Mouse (Mus musculus): ENCODE data around the gene Racgap1. TPM values are rescaled to one million over a fixed set of nuclear protein-coding genes. Genes with fewer than 3 reads are reported as not detected.

The Racgap1 gene
- polyA plus RNA-seq, 1 experiment from 2014 or later = 138 TPM

- no peak overlapping the region for H3K27ac ChIP-seq
- no peak overlapping the region for H3K4me3 ChIP-seq
- peaks cover 23% of the 10 kb centered on the region for H3K4me1 ChIP-seq
- H3K27me3 ChIP-seq (ENCODE audit: low read depth, poor library complexity, severe bottlenecking) = peaks cover 100% of the 10 kb centered on the region
- no peaks in the 10 kb centered on the region for H3K36me3 ChIP-seq
- no peak for DNase-seq (ENCODE audit: low spot score)
- no peaks in the 10 kb centered on the region for H3K9me3 ChIP-seq (replicated peaks)
- WGBS = 28% methylated on average over 7 of the region's 7 CpGs
These were observed 61.8 kb downstream of the Racgap1 start for GRCm38 (mm10) chr15:99589704-99590103.

GRCm38 (mm10) chr15:99589237-99589636, 62.2 kb downstream of the Racgap1 start:
- Histone ChIP-seq H3K9me3 (replicated peaks) (no peaks in the 10 kb centered on the region), H3K4me1 (peaks cover 28% of the 10 kb centered on the region), H3K27me3 (ENCODE audit: low read depth, poor library complexity, severe bottlenecking) (peaks cover 100% of the 10 kb centered on the region), H3K4me3 (no peak overlapping the region), H3K36me3 (no peaks in the 10 kb centered on the region), H3K27ac (no peak overlapping the region)
- DNase-seq (ENCODE audit: low spot score) = no peak
- WGBS = 8% methylated on average over 9 of the region's 9 CpGs

DNA sequence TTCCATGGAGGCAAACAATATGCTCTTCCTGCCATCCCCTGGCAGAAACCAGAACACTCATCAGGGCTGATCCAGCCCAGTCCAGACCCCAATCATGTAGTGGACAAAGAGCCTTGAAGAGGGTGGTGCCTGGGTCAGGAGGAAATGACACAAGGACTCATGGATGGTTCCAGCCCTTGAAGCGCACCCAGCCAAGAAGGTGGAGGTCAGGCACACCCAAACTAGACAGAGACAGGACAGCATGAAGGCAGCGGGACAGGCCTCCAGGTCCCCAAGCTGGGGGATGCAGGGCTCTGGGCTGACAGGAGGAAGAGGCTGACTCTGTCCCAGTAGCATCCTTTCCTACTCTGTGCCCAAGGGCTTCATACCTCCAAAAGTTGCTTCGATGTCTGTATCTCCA, 64.9 kb downstream of the Racgap1 start:
- Histone ChIP-seq H3K27me3 (ENCODE audit: low read depth, poor library complexity, severe bottlenecking) (peaks cover 100% of the 10 kb centered on the region), H3K36me3 (no peaks in the 10 kb centered on the region), H3K4me1 (peaks cover 37% of the 10 kb centered on the region), H3K27ac (no peak overlapping the region), H3K9me3 (replicated peaks) (no peaks in the 10 kb centered on the region), H3K4me3 (no peak overlapping the region)
- no peak for DNase-seq (ENCODE audit: low spot score)
- 84% methylated on average over 3 of the region's 3 CpGs for WGBS

- no peak for DNase-seq (ENCODE audit: low spot score)
- Histone ChIP-seq H3K36me3 (no peaks in the 10 kb centered on the region), H3K27ac (no peak overlapping the region), H3K4me3 (no peak overlapping the region), H3K27me3 (ENCODE audit: low read depth, poor library complexity, severe bottlenecking) (peaks cover 100% of the 10 kb centered on the region), H3K9me3 (replicated peaks) (no peaks in the 10 kb centered on the region), H3K4me1 (peaks cover 33% of the 10 kb centered on the region)
- 58% methylated on average over 6 of the region's 6 CpGs for whole genome bisulfite sequencing
These were observed 65.7 kb downstream of the Racgap1 start for GRCm38 (mm10) chr15:99585741-99586140.

- H3K27me3 ChIP-seq (ENCODE audit: low read depth, poor library complexity, severe bottlenecking) = peaks cover 100% of the 10 kb centered on the region
- DNase-seq (ENCODE audit: low spot score) = peak; percentile 60
- no peak overlapping the region for H3K27ac ChIP-seq
- H3K4me3 ChIP-seq = peak overlapping the region; percentile 44
- no peaks in the 10 kb centered on the region for H3K36me3 ChIP-seq
- 2% methylated on average over 24 of the region's 24 CpGs for WGBS
- peaks cover 26% of the 10 kb centered on the region for H3K4me1 ChIP-seq
- H3K9me3 ChIP-seq (replicated peaks) = no peaks in the 10 kb centered on the region
These were observed 66.9 kb downstream of the Racgap1 start for GRCm38 (mm10) chr15:99584407-99585202.

DNA sequence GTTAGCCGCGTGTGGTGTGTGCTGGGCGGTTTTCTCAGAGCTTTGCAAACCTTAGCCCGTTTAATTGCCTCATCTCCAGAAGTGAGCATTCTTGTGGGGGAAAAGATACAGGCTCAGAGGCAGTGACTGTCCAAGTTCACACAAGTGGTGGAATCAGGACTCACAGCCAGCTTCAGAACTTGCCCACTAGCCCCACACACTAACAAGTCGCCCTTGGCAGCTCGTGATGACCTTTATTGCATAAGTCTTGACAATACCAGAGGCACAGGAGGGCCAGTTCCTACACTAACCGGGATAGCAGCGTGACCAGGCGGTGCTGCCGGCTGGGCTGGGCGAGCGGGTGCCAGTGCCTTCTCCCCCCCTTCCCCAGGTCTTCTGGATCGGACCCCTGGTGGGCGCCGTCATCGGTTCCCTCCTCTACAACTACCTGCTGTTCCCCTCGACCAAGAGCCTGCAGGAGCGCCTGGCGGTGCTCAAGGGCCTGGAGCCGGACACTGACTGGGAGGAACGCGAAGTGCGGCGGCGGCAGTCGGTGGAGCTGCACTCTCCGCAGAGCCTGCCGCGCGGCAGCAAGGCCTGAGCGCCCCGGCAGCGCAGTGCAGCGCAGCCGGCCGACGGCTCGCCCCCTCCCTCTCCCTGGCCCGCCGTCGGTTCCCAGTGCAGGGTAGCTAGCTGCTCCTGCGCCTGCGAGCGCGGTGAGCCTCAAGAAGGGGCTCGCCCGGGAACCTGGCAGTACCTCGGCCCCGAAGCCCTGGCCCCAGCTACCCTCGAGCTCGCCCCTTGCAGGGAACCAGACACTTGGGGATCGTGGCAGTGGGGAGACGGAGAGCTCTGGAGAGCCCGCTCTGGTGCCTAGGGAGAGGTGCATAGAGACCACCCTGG, 67.8 kb downstream of the Racgap1 start:
- WGBS = 2% methylated on average over 54 of the region's 54 CpGs
- H3K4me3 ChIP-seq = peak overlapping the region; percentile 44
- H3K9me3 ChIP-seq (replicated peaks) = no peaks in the 10 kb centered on the region
- H3K4me1 ChIP-seq = peaks cover 19% of the 10 kb centered on the region
- no peak overlapping the region for H3K27ac ChIP-seq
- peaks cover 100% of the 10 kb centered on the region for H3K27me3 ChIP-seq (ENCODE audit: low read depth, poor library complexity, severe bottlenecking)
- H3K36me3 ChIP-seq = no peaks in the 10 kb centered on the region
- peak; percentile 71 for DNase-seq (ENCODE audit: low spot score)

DNA sequence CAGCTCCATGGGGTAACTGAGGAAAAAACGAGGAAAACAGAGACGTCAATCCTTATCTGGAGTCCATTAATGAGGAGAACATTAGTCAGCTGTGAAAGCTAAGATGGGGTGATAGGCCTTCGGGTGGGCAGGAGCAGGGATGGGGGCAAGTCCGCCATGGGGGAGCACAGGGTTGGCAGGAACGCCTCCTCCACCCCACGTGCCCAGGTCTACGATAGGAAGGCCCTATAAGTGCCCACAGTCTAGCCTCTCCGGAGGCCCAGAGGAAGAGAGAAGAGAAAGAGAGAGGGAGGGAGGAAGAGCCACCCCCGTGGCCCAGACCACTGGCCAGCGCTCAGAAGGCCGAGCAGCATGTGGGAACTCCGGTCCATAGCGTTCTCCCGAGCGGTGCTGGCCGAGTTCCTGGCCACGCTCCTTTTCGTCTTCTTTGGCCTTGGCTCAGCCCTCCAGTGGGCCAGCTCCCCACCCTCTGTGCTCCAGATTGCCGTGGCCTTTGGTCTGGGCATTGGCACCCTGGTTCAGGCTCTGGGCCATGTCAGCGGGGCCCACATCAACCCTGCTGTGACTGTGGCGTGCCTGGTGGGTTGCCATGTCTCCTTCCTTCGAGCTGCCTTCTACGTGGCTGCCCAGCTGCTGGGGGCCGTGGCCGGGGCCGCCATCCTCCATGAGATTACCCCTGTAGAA, 72.5 kb downstream of the Racgap1 start, which contains the start of gene Aqp2:
Gene Aqp2 (plus strand): TSS at position 254 of the 684 bp plus-strand sequence.
- H3K36me3 ChIP-seq = no peaks in the 10 kb centered on the region
- H3K27me3 ChIP-seq (ENCODE audit: low read depth, poor library complexity, severe bottlenecking) = peaks cover 74% of the 10 kb centered on the region
- DNase-seq (ENCODE audit: low spot score) = no peak
- peaks cover 6% of the 10 kb centered on the region for H3K4me1 ChIP-seq
- 84% methylated on average over 26 of the region's 26 CpGs for WGBS
- H3K4me3 ChIP-seq = no peak within 1 kb of the TSS
- H3K27ac ChIP-seq = no peak within 1 kb of the TSS
- no peaks in the 10 kb centered on the region for H3K9me3 ChIP-seq (replicated peaks)

Other genes with a start within 250 kb of the Racgap1 start
- gene Nckap5l, start 193.9 kb downstream of the Racgap1 start, polyA plus RNA-seq (2016; fragmentation: Nextera tagmentation; extraction: Ambion mirVana) = 16.3 and 17.4 TPM in 2 replicates
- 15.9 and 19.4 TPM in 2 replicates for gene Bcdin3d, start 176.9 kb downstream of the Racgap1 start, polyA plus RNA-seq (2016; fragmentation: Nextera tagmentation; extraction: Ambion mirVana)
- 0.26 TPM in 1 of 2 replicates, not detected in the other for gene Faim2, start 123.5 kb downstream of the Racgap1 start, polyA plus RNA-seq (2016; fragmentation: Nextera tagmentation; extraction: Ambion mirVana)
- gene Aqp2, start 72.6 kb downstream of the Racgap1 start, polyA plus RNA-seq (2016; fragmentation: Nextera tagmentation; extraction: Ambion mirVana) = not detected in 2 replicates
- not detected in 2 replicates for gene Aqp5, start 60.9 kb downstream of the Racgap1 start, polyA plus RNA-seq (2016; fragmentation: Nextera tagmentation; extraction: Ambion mirVana)
- gene Aqp6, start 50.3 kb downstream of the Racgap1 start, polyA plus RNA-seq (2016; fragmentation: Nextera tagmentation; extraction: Ambion mirVana) = not detected in 2 replicates
- gene Asic1, start 18.7 kb upstream of the Racgap1 start, polyA plus RNA-seq (2016; fragmentation: Nextera tagmentation; extraction: Ambion mirVana) = 1.1 TPM in 2 replicates
- 84.0 and 85.8 TPM in 2 replicates for gene Smarcd1, start 50.5 kb upstream of the Racgap1 start, polyA plus RNA-seq (2016; fragmentation: Nextera tagmentation; extraction: Ambion mirVana)
- gene Gm17349, start 53.8 kb upstream of the Racgap1 start, polyA plus RNA-seq (2016; fragmentation: Nextera tagmentation; extraction: Ambion mirVana) = not detected in 2 replicates
- gene Gpd1, start 65.9 kb upstream of the Racgap1 start, polyA plus RNA-seq (2016; fragmentation: Nextera tagmentation; extraction: Ambion mirVana) = 0.29 and 0.59 TPM in 2 replicates
- 113 and 127 TPM in 2 replicates for gene Cox14, start 74.0 kb upstream of the Racgap1 start, polyA plus RNA-seq (2016; fragmentation: Nextera tagmentation; extraction: Ambion mirVana)
- gene Cers5, start 121.2 kb upstream of the Racgap1 start, polyA plus RNA-seq (2016; fragmentation: Nextera tagmentation; extraction: Ambion mirVana) = 68.2 and 75.6 TPM in 2 replicates
- 56.8 and 70.8 TPM in 2 replicates for gene Lima1, start 223.8 kb upstream of the Racgap1 start, polyA plus RNA-seq (2016; fragmentation: Nextera tagmentation; extraction: Ambion mirVana)

Measured in limb, embryonic 10.5 days (tissue).